Mouse (Mus musculus) G1E (cell line): ENCODE measurements around the gene Yars.

Source experiments
- CTCF ChIP-seq: IDR thresholded peaks from 2 replicates; pipeline ENCODE4 v1.5.1; 2012; ENCODE audit warnings: low read depth, low read length, inconsistent platforms, mixed read lengths
- GATA1 ChIP-seq: IDR thresholded peaks from 2 replicates; pipeline ENCODE4 v1.6.1; 2012; ENCODE audit warnings: borderline replicate concordance, low read length, inconsistent platforms, mixed read lengths
- GATA2 ChIP-seq: IDR thresholded peaks from 2 replicates; pipeline ENCODE4 v1.6.1; 2012; ENCODE audit warnings: low read depth, low read length, inconsistent platforms, borderline replicate concordance
- TAL1 ChIP-seq: conservative IDR thresholded peaks from 2 replicates; pipeline ENCODE4 v1.6.1; 2012; ENCODE audit warnings: low read depth, low read length, inconsistent platforms, mixed read lengths

DNA sequence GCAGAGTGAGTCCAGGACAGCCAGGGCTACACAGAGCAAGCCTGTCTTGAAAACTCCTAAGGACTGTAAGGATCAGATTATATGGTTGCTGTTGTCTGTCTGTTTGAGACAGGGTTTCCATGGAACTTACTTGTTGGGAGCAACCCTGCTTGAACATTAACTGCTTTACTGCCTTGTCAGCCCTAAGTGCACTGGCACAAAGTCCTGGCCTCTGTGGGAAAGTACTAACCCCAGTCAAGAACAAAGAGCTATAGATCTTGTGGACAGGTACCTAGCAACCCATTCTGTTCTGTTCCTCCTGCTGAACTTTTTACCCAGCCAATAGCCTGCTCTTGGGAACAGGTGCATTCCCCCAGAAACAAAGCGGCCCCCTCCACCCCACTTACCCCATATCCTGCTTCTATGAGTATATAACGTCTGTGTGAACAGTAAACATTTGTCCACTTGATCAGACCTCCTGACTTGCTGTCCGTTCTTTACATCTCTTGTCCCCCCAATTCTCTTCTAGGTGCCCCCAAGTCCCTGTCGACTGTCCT, 38.2 kb upstream of the Yars start:
- TF ChIP-seq CTCF (no peak), GATA2 (no peak), GATA1 (no peak), TAL1 (no peak)
